Mouse (Mus musculus) lung, postnatal 14 days (tissue): ENCODE data around the gene Dgke.
"Not testable (repeated sequence)": the region's sequence is repeated elsewhere in the genome, so short reads cannot be mapped to it uniquely, and the experiment has no call there.

ENCODE experiments used
- DNase-seq: peaks from one replicate; pipeline ENCODE4 v3.0.0; 2021

Dgke gene

GRCm38 (mm10) chr11:88999723-89000526 lies 66.7 kb downstream of the Dgke start:
- no peak for DNase-seq

- peak; percentile 95 for DNase-seq
These were observed 67.5 kb downstream of the Dgke start, which contains the start of gene Trim25 for GRCm38 (mm10) chr11:88998974-88999722. Gene Trim25, plus strand, starts transcription at chr11:88999376.

- no peak for DNase-seq
These were observed 68.2 kb downstream of the Dgke start for GRCm38 (mm10) chr11:88998406-88998805.

- DNase-seq: not testable (repeated sequence)
These were observed 69.3 kb downstream of the Dgke start for GRCm38 (mm10) chr11:88997343-88997742.

- DNase-seq: peak; percentile 67
These were observed 70.2 kb downstream of the Dgke start for GRCm38 (mm10) chr11:88996427-88996826.

- no peak for DNase-seq
These were observed 71.0 kb downstream of the Dgke start for GRCm38 (mm10) chr11:88995616-88996015.

- no peak for DNase-seq
These were observed 72.2 kb downstream of the Dgke start for GRCm38 (mm10) chr11:88994492-88994891.

GRCm38 (mm10) chr11:88993625-88994024 lies 73.0 kb downstream of the Dgke start:
- DNase-seq: peak; percentile 84

- DNase-seq: no peak
These were observed 73.5 kb downstream of the Dgke start for GRCm38 (mm10) chr11:88993186-88993585.

GRCm38 (mm10) chr11:88989530-88989929 lies 77.1 kb downstream of the Dgke start:
- no peak for DNase-seq

GRCm38 (mm10) chr11:88988956-88989355 lies 77.7 kb downstream of the Dgke start:
- DNase-seq: no peak

GRCm38 (mm10) chr11:88986616-88987015 lies 80.0 kb downstream of the Dgke start:
- DNase-seq: no peak
